Mouse (Mus musculus): Measurements from ENCODE around the gene Mc1r.
"Not testable (repeated sequence)": the region's sequence is repeated elsewhere in the genome, so short reads cannot be mapped to it uniquely, and the experiment has no call there.

Mc1r gene

GRCm38 (mm10) chr8:123429722-123430013 lies 22.8 kb downstream of the Mc1r start:
- DNase-seq (ENCODE audit: extremely low spot score, low read depth, low spot score): not testable (repeated sequence)

DNA sequence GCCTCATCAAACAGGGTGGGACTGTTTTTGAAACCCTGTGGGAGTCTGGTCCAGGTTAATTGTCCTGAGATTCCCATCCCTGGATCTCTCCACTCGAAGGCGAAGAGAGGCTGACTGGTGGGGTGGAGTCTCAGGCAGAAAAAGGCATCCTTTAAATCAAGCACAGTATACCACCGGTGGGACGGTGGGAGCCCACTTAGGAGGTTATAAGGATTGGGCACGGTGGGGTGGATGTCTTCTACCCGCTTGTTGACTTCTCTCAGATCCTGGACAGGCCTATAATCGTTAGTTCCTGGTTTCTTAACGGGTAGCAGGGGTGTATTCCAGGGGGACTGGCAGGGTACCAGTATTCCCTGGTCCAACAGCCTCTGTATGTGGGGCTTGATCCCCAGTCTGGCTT lies 24.0 kb downstream of the Mc1r start:
- DNase-seq (ENCODE audit: extremely low spot score, low read depth, low spot score): not testable (repeated sequence)

- DNase-seq (ENCODE audit: extremely low spot score, low read depth, low spot score): no peak
Measured at GRCm38 (mm10) chr8:123431616-123432365, 24.9 kb downstream of the Mc1r start.

GRCm38 (mm10) chr8:123432381-123432780 lies 25.5 kb downstream of the Mc1r start:
- no peak for DNase-seq (ENCODE audit: extremely low spot score, low read depth, low spot score)

DNA sequence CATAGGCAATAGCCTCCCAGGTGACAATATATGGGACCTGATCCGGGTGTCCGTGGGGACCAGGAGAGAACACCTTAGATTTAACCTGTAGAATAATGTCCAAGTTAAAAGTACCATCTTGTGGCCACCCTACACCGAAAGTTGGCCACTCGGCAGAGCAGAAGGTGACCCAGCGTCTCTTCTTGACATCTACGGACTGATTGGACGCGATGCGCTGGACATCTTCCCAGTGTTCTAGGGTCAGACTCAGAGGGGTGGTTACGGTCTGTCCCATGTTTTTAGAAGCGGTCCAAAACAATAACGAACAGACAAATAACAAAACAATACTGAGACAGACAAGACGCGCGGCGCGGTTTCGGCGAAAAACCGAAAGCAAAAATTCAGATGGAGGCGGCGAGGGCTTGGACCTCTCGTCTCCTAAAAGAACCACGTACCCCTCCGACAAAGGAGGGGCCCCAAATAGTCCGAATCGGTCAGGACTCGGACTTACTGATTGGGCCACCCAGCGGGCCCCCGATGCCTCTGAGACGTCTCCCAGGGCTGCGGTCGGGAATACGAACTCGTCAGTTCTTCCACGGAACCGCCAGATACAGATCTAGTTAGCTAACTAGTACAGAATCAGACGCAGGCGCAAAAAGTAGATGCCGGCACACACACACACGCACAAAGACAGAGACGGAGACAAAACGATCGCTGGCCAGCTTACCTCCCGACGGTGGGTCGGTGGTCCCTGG lies 26.5 kb downstream of the Mc1r start:
- not testable (repeated sequence) for DNase-seq (ENCODE audit: extremely low spot score, low read depth, low spot score)

DNA sequence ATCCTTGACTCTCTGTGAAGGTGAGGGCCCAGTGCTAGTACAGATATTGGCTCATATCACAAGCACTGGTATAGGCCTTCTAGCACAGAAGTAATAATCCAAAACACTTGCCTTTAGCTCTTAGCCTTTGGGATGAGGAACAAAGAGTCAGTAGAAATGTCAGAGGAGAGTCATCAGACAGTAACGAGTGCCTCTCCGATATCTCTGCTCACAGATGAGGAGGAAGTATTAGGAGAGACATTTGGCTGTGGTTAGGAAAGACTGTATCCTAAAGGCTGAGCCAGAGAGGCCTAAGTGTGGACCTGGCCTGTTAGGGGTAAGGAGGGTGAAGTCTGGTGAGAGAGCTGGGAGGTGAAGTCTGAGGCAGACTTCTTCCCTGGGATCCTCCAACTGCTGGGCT lies 34.9 kb downstream of the Mc1r start:
- no peak for DNase-seq (ENCODE audit: extremely low spot score, low read depth, low spot score)

GRCm38 (mm10) chr8:123442351-123442750 lies 35.4 kb downstream of the Mc1r start:
- no peak for DNase-seq (ENCODE audit: extremely low spot score, low read depth, low spot score)

GRCm38 (mm10) chr8:123442871-123443575 lies 36.1 kb downstream of the Mc1r start:
- DNase-seq (ENCODE audit: extremely low spot score, low read depth, low spot score): peak; percentile 74

DNA sequence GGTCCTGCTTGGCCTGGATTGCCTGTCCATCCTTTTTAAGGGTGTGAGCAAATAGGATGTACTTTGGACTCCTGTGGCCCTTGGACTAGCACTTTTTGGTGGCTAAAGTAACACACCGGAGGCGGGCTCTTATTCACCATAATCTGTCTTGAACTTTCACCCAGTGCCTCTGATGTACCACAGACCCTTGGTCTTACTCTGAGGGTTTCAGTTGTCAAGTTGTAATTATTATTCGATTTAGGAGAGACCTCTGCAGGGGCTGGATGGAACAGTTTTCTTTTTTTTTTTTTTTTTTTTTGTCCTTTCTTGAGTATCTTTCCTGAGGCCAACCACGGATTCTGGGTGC lies 36.6 kb downstream of the Mc1r start:
- peak; percentile 20 for DNase-seq (ENCODE audit: extremely low spot score, low read depth, low spot score)

GRCm38 (mm10) chr8:123444131-123444530 lies 37.2 kb downstream of the Mc1r start:
- DNase-seq (ENCODE audit: extremely low spot score, low read depth, low spot score): no peak

- DNase-seq (ENCODE audit: extremely low spot score, low read depth, low spot score): no peak
Measured at GRCm38 (mm10) chr8:123445981-123446380, 39.1 kb downstream of the Mc1r start.

- no peak for DNase-seq (ENCODE audit: extremely low spot score, low read depth, low spot score)
Measured at GRCm38 (mm10) chr8:123446799-123447198, 39.9 kb downstream of the Mc1r start.

GRCm38 (mm10) chr8:123450783-123451182 lies 43.9 kb downstream of the Mc1r start:
- no peak for DNase-seq (ENCODE audit: extremely low spot score, low read depth, low spot score)

- not testable (repeated sequence) for DNase-seq (ENCODE audit: extremely low spot score, low read depth, low spot score)
Measured at GRCm38 (mm10) chr8:123451747-123452146, 44.8 kb downstream of the Mc1r start.

DNA sequence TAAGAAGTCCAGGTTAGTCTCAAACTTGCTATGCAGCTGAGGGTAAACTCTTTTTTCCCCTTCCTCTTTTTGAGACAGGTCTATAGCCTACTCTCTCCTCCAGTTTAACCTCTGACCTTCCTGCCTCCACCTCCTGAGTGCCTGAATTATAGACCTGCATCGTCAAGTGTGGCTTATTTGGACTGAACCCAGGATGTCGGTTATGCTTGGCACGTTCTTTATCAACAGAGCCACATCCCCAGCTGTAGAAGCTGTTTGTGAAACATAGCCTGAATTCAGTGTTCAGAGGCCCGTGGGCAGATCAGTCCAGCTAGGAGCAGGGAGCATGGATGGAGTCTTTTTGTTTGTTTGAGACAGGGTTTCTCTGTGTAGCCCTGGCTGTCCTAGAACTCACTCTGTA lies 45.2 kb downstream of the Mc1r start:
- DNase-seq (ENCODE audit: extremely low spot score, low read depth, low spot score): no peak

- DNase-seq (ENCODE audit: extremely low spot score, low read depth, low spot score): no peak
Measured at GRCm38 (mm10) chr8:123453291-123453690, 46.4 kb downstream of the Mc1r start.

DNA sequence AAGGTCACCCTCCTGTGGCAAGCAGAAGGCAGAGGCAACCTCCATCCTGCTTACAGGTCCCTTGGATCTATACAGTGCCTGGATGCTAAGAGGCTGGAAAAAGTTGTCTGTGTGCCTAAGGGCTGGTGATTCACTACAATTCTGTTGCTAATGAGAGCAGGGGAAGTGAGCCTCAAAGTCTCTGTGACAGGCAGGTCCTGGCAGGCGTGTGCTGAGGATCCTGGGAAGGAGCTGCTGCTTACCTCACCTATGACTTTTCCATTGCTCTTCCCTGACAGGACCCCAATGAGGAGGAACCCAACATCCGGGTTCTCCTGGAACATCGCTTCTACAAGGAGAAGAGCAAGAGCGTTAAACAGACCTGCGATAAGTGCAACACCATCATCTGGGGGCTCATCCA lies 47.0 kb downstream of the Mc1r start:
- no peak for DNase-seq (ENCODE audit: extremely low spot score, low read depth, low spot score)

GRCm38 (mm10) chr8:123454559-123454958 lies 47.7 kb downstream of the Mc1r start:
- no peak for DNase-seq (ENCODE audit: extremely low spot score, low read depth, low spot score)

Measured in hindlimb bud, embryonic 11.5 days (tissue).